Mouse (Mus musculus) right cerebral cortex, adult 2 months (tissue): ENCODE results near the gene Tspan33.

Source experiments
- DNase-seq, 2 experiments: peaks; one replicate each; pipeline ENCODE4 v3.0.0; 2021 to 2022; ENCODE audit warnings: low spot score in 2 of 2

Gene Tspan33

GRCm38 (mm10) chr6:29697548-29697947 lies 3.5 kb downstream of the Tspan33 start:
- no peak for DNase-seq

- DNase-seq, result no peak
Measured at GRCm38 (mm10) chr6:29699085-29699745, 5.2 kb downstream of the Tspan33 start.

GRCm38 (mm10) chr6:29701051-29701450 lies 7.0 kb downstream of the Tspan33 start:
- no peak for DNase-seq

- DNase-seq, result no peak
Measured at GRCm38 (mm10) chr6:29702126-29702525, 8.1 kb downstream of the Tspan33 start.

- DNase-seq, result no peak
Measured at GRCm38 (mm10) chr6:29704143-29704542, 10.1 kb downstream of the Tspan33 start.

GRCm38 (mm10) chr6:29707902-29708301 lies 13.9 kb downstream of the Tspan33 start:
- DNase-seq, result no peak

DNA sequence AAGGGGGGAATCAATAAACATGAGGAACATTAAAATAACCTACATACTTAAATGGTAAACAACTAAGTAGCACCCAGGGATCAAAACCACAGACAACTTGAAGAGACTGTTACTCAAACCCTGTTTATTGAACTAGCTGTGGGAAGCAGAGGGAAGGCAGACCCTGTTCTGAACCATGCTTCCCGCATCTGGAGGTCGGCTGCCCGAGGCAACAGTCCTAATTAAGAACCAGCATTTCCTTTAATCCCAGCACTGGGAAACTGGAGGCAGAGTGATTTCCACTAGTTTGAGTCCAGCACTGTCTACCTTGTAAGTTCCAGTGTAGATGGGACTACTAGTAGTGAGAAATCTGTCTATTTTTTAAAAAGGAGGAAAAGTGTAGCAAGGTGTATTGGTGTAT lies 17.3 kb downstream of the Tspan33 start:
- DNase-seq, result no peak

DNA sequence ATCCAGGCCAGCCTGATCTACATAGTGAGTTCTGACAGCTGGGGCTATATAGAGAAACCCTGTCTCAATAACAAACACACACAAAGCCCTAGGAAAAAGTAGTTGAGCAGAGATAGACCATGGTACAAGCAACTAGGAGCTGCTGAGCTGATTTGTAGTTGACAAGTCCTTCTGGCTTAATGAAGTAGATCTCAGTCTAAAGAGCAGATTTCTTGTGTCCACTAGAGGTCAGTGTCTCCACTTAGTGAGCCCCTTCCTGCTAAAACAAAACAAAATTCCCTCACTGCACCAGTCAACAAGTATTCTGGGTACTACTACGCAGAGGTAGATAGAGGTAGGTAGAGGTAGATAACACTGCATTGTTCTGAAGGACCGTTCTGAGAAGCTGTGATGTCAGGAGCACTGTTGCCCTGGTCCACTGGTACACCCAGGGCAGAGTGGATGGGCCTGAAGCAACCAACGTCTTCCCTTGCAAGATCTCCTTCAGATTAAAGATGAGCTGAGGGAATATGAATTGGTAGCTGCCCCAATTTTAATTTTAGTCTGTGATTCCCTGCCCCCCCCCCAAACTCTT lies 18.1 kb downstream of the Tspan33 start:
- DNase-seq, result peak; percentile 21 to 31

GRCm38 (mm10) chr6:29716624-29717365 lies 22.8 kb downstream of the Tspan33 start:
- DNase-seq, result peak; percentile 39 to 52

GRCm38 (mm10) chr6:29717541-29717940 lies 23.5 kb downstream of the Tspan33 start:
- no peak for DNase-seq

DNA sequence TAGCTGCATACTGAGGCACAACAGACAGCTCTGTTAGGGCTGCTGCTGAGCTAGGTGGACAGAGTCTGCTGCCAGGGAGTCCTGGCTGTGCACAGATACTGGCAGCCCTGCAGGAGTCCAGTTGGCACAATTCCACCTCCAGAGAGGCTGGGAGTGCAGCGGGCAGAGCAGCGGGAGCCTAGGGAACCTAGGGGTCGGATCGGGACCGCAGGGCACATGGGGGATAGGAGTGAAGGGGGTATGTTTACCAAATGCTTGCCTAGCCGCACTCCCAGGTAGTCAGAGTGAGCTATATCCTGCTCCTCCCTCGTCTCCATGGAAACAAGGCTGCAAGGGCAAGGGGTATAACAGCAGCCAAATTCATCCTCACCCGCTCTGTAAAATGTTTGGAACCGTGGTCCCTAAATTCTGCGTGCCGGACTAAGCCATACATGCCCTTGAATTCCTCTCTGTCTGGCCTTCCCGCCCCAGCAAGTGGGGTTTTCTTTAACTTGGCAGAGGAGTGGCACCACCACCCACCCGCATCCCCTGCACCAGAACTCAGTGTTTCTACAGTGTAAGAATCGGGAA lies 24.0 kb downstream of the Tspan33 start:
- peak; percentile 27 to 38 for DNase-seq

GRCm38 (mm10) chr6:29718894-29719329 lies 24.9 kb downstream of the Tspan33 start:
- peak; percentile 74 to 78 for DNase-seq

DNA sequence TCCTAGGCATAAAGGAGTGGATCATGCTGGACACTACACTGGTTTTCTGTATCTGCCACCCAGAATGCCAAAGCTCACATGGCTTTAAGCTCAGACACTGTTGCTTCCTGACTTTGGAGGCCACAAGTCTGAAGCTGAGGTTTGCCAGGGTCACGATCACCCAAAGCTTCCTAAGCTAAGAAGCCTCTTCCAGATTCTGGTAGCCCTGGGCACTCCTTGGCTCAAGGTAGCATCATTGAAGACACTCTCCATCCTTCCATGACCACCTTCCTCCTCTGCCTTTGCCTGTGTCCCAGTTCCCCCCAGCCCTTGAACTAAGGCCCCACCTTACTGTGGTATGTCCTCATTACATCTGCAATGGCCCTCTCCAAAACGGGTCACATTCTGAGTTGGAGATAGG lies 27.9 kb downstream of the Tspan33 start:
- DNase-seq, result no peak

DNA sequence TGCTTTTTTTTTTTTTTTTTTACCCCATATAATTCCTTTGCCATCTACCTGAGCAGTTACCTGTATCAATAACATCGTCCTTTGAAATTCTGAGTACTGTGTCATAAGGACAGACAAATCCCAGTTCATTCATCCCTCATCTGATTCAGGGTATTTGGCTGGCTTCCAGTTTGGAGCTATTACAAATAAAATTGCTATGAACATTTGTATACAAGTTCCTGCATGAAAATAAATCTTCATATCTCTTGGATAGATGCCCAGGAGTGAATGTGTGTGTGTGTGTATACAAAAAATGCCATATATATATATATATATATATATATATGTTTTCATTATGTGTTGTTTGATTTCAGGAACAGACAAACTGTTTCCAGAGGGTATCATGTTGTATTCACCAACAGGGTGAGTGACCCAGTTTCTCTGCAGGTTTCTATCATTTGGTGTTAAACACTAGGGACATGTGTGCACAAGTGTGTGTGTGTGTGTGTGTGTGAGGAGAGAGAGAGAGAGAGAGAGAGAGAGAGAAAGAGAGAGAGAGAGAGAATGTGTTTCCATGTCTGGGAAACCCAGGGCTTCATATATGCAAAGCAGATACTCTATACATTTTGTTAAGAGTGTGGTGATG lies 32.7 kb downstream of the Tspan33 start:
- no peak for DNase-seq

GRCm38 (mm10) chr6:29728035-29728434 lies 34.0 kb downstream of the Tspan33 start:
- no peak for DNase-seq

GRCm38 (mm10) chr6:29729491-29729890 lies 35.5 kb downstream of the Tspan33 start:
- no peak for DNase-seq

DNA sequence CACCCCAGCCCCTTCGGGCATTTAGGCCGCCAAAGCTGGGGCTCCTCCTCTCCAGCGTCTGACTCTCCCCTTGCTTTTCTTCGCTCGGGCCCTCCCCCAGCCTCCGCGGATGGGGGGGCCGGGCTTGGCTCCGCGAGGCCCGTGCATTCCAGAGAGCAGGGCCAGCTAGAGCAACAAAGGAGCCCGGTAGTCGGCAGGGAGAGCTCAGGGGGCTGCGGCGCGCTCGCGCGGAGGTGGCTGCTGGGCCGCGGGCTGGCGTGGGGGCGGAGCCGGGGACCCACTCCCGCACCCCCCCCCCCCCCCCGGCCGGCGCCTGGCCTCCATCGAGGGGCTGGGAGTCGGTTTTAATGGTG lies 41.3 kb downstream of the Tspan33 start, which contains the start of gene Smo:
Gene Smo, plus strand, starts transcription at position 168 of the 353 bp plus-strand sequence.
- peak; percentile 13 to 34 for DNase-seq

DNA sequence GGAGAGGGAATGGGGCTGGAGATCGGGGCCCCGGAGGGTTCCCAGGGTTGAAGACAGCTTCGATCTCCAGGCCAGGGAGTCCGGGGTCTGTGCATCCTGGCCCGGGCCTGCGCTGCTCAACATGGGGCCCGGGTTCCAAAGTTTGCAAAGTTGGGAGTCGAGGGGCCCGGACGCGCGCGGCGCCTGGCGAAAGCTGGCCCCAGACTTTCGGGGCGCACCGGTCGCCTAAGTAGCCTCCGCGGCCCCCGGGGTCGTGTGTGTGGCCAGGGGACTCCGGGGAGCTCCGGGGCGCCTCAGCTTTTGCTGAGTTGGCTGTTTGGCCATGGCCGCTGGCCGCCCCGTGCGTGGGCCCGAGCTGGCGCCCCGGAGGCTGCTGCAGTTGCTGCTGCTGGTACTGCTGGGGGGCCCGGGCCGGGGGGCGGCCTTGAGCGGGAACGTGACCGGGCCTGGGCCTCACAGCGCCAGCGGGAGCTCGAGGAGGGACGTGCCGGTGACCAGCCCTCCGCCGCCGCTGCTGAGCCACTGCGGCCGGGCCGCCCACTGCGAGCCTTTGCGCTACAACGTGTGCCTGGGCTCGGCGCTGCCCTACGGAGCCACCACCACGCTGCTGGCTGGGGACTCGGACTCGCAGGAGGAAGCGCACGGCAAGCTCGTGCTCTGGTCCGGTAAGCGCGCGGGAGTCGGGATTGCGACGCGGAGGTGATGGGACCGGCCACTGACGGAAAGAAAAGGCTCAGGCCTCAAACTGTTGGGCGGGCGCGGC lies 41.8 kb downstream of the Tspan33 start:
- no peak for DNase-seq

DNA sequence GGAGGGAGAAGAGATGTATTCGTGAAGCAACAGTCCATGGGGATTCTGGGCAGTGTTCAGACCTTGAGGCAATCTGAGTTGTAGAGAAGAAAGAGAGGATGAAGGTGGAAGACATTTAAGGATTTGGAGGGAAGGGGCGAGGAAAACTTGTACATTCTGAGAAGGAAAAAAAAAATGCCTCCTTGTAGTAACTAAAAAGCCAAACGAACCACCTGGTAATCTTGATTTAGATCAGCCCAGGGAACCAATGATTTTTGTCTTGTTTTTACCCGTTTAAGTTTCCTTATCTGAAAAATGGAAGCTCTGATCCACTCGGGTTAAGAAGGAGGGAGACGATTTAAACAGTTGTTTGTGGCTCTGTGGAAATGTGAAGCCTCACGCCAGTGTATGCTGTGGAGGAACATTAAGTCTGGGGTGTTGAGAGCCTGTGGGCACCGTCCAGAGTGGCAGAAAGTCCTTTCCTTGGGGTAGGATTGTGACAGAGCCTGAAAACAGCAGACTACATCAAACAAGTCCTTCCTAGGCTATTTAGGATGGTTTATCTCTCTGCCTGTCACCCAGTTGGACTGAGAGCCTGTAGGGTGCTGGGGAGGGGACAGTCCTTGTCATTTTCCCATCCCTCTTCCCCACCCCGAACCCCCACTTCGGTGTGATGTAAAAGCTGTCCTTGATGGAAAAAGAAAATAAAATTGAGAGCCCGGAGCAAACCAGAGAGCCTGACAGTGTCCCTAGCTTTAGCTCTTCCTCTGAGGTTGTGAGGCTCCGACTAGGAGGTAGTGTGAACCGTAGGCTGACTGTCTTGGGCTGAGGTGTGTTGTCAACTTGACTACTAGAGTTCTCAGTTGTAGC lies 42.8 kb downstream of the Tspan33 start:
- DNase-seq, result no peak

- peak; percentile 45 to 47 for DNase-seq
Measured at GRCm38 (mm10) chr6:29751466-29752152, 57.6 kb downstream of the Tspan33 start.
